Mouse (Mus musculus) cerebellum, adult 2 months (tissue): ENCODE measurements around the gene Rpl28.
A peak's percentile ranks its signal among the peaks of the same experiment; 100 is the strongest.

Experiments used
- CTCF ChIP-seq: fragments of 200-500 bp; IDR thresholded peaks from 2 replicates; pipeline ENCODE4 v1.5.1; 2011; ENCODE audit warnings: low read depth, mild to moderate bottlenecking, control low read depth, low read length, moderate library complexity, borderline replicate concordance; ENCODE audit not compliant: insufficient read depth
- POLR2A ChIP-seq: fragments of 200-500 bp; IDR thresholded peaks from 2 replicates; pipeline ENCODE4 v1.6.1; 2011; ENCODE audit warnings: low read length, control low read depth, borderline replicate concordance; ENCODE audit not compliant: insufficient read depth

- TF ChIP-seq CTCF, result no peak
- peak; percentile 93 for TF ChIP-seq POLR2A
Measured at GRCm38 (mm10) chr7:4792278-4793212, at the start of gene Rpl28.
